Mouse (Mus musculus) lung, embryonic 16.5 days (tissue): ENCODE measurements around the gene Ptcd1. TPM values are rescaled to one million over a fixed set of nuclear protein-coding genes. Genes with fewer than 3 reads are reported as not detected.
"Not testable (repeated sequence)": the region's sequence is repeated elsewhere in the genome, so short reads cannot be mapped to it uniquely, and the experiment has no call there.

ENCODE experiments used
- ATAC-seq: fragments of 200-750 bp; cut with Nextera tagmentation; 2 replicates; pipeline ENCODE4 v1.8.0; 2017; ENCODE audit warnings: low read depth, mild to moderate bottlenecking, moderate library complexity
- H3K27ac ChIP-seq: fragments of 300-500 bp; sonication (generic); 2 replicates; pipeline ENCODE4 v1.5.1; 2014; ENCODE audit warnings: mild to moderate bottlenecking, control low read depth, low read length
- H3K27me3 ChIP-seq: fragments of 300-500 bp; sonication (generic); 2 replicates; pipeline ENCODE4 v1.6.1; 2014; ENCODE audit warnings: low read depth, low read length, mixed read lengths; ENCODE audit not compliant: control insufficient read depth, insufficient read depth
- H3K36me3 ChIP-seq: fragments of 300-500 bp; sonication (generic); 2 replicates; pipeline ENCODE4 v1.6.1; 2014; ENCODE audit warnings: low read length; ENCODE audit not compliant: control insufficient read depth, insufficient read depth
- H3K4me1 ChIP-seq: fragments of 300-500 bp; sonication (generic); replicated peaks from 2 replicates; pipeline ENCODE4 v1.6.1; 2014; ENCODE audit warnings: low read length, mixed read lengths; ENCODE audit not compliant: control insufficient read depth, insufficient read depth
- H3K4me2 ChIP-seq: fragments of 300-500 bp; sonication (generic); 2 replicates; pipeline ENCODE4 v1.6.1; 2014; ENCODE audit warnings: low read depth, low read length, control low read depth
- H3K4me3 ChIP-seq: fragments of 300-500 bp; sonication (generic); 2 replicates; pipeline ENCODE4 v1.5.1; 2014; ENCODE audit warnings: mild to moderate bottlenecking, low read length, control low read depth
- H3K9ac ChIP-seq: fragments of 300-500 bp; sonication (generic); 2 replicates; pipeline ENCODE4 v1.6.1; 2014; ENCODE audit warnings: low read length, control low read depth
- H3K9me3 ChIP-seq: fragments of 300-500 bp; sonication (generic); 2 replicates; pipeline ENCODE4 v1.6.1; 2016; ENCODE audit warnings: low read length; ENCODE audit not compliant: control insufficient read depth
- WGBS: fragments of 180-500 bp; shearing (Covaris S2); extraction: QIAGEN DNeasy Blood & Tissue Kit; methylation state at CpG from one replicate; pipeline ENCODE4 v1.1.7; 2014; 5-methylcytosine and 5-hydroxymethylcytosine counted together
- polyA plus RNA-seq: library from polyadenylated mRNA; unstranded; fragments of >200 nt; fragmentation: Nextera tagmentation; extraction: Ambion mirVana; gene quantifications from 2 replicates; pipeline ENCODE4 v1.2.1, GENCODE M21; 2015

The Ptcd1 gene
- polyA plus RNA-seq, 1 experiment from 2014 or later: 15.7 TPM

GRCm38 (mm10) chr5:145113416-145113815 is 53.5 kb downstream of the Ptcd1 start:
- peak overlapping the region; percentile 65 for H3K4me2 ChIP-seq
- H3K4me1 ChIP-seq: peaks cover 21% of the 10 kb centered on the region
- H3K9me3 ChIP-seq: no peaks in the 10 kb centered on the region
- no peaks in the 10 kb centered on the region for H3K27me3 ChIP-seq
- ATAC-seq: no peak
- 13% methylated on average over 2 of the region's 2 CpGs for WGBS
- H3K36me3 ChIP-seq: peaks cover 22% of the 10 kb centered on the region
- H3K27ac ChIP-seq: no peak overlapping the region
- H3K4me3 ChIP-seq: peak overlapping the region; percentile 70
- peak overlapping the region; percentile 79 for H3K9ac ChIP-seq

DNA sequence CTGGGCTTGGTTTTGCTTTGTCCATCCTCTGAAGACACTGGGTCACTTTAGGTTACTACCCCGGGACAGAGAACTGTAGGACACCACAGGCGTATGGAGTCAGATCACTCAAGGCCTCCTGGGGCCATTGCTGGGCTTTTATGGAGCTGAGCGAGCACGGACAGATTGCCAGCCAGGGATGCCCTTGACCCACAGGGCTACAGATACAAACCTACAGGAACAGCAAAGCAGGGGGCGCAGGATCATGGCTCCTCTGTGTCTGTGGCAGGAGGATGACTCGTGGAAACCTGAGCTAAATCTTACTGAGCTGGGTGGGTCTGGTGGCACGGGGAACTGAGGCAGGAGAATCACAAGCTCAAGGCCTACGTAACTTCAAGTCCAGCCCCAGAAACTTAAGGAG is 54.3 kb downstream of the Ptcd1 start:
- ATAC-seq: no peak
- Histone ChIP-seq H3K27ac (no peak overlapping the region), H3K9ac (no peak overlapping the region), H3K4me3 (no peak overlapping the region), H3K4me1 (peaks cover 19% of the 10 kb centered on the region), H3K36me3 (peaks cover 25% of the 10 kb centered on the region), H3K4me2 (no peak overlapping the region), H3K9me3 (no peaks in the 10 kb centered on the region), H3K27me3 (no peaks in the 10 kb centered on the region)
- 83% methylated on average over 8 of the region's 8 CpGs for WGBS

DNA sequence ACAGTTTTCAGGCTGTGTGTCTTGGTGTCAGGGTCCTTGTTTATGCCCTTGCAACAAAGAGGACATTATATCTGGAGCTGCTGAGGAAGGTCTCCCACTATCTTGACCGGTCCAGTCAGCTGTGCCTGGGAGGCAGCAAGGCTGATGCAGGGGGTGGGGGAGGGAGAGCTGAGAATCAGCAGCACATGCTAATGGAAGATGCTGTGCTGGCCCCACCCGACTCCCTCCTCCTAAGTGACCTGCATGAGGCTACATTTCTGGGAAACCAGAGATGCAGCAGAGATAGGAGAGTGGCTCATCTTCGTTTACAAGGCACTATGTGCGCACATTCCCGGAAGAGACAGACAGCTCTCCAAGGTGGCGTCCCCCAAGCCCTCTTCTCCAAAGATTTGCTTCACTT is 56.5 kb downstream of the Ptcd1 start:
- Histone ChIP-seq H3K9ac (no peak overlapping the region), H3K9me3 (no peaks in the 10 kb centered on the region), H3K4me3 (no peak overlapping the region), H3K36me3 (peaks cover 36% of the 10 kb centered on the region), H3K27me3 (no peaks in the 10 kb centered on the region), H3K4me1 (peaks cover under 1% of the 10 kb centered on the region), H3K4me2 (no peak overlapping the region), H3K27ac (no peak overlapping the region)
- 78% methylated on average over 6 of the region's 6 CpGs for WGBS
- no peak for ATAC-seq

GRCm38 (mm10) chr5:145105694-145106275 is 61.1 kb downstream of the Ptcd1 start:
- 88% methylated on average over 9 of the region's 9 CpGs for WGBS

GRCm38 (mm10) chr5:145104328-145104727 is 62.6 kb downstream of the Ptcd1 start:
- H3K4me2 ChIP-seq: no peak overlapping the region
- H3K36me3 ChIP-seq: peaks cover 54% of the 10 kb centered on the region
- no peak overlapping the region for H3K4me3 ChIP-seq
- WGBS: 72% methylated on average over 9 of the region's 9 CpGs
- H3K9me3 ChIP-seq: no peaks in the 10 kb centered on the region
- ATAC-seq: no peak
- no peak overlapping the region for H3K27ac ChIP-seq
- H3K9ac ChIP-seq: no peak overlapping the region
- no peaks in the 10 kb centered on the region for H3K27me3 ChIP-seq
- H3K4me1 ChIP-seq: no peaks in the 10 kb centered on the region

More at GRCm38 (mm10) chr5:145105694-145106275, 61.1 kb downstream of the Ptcd1 start:
- no peak for ATAC-seq
- H3K27ac ChIP-seq: no peak overlapping the region
- H3K9ac ChIP-seq: no peak overlapping the region
- peaks cover 63% of the 10 kb centered on the region for H3K36me3 ChIP-seq
- no peaks in the 10 kb centered on the region for H3K4me1 ChIP-seq
- H3K4me3 ChIP-seq: no peak overlapping the region
- no peak overlapping the region for H3K4me2 ChIP-seq
- H3K9me3 ChIP-seq: no peaks in the 10 kb centered on the region
- no peaks in the 10 kb centered on the region for H3K27me3 ChIP-seq

GRCm38 (mm10) chr5:145102706-145103105 is 64.2 kb downstream of the Ptcd1 start:
- H3K27ac ChIP-seq: no peak overlapping the region
- no peak overlapping the region for H3K9ac ChIP-seq
- H3K9me3 ChIP-seq: no peaks in the 10 kb centered on the region
- H3K4me2 ChIP-seq: no peak overlapping the region
- no peaks in the 10 kb centered on the region for H3K27me3 ChIP-seq
- H3K36me3 ChIP-seq: peaks cover 50% of the 10 kb centered on the region
- no peak for ATAC-seq
- H3K4me3 ChIP-seq: no peak overlapping the region
- 81% methylated on average over 4 of the region's 4 CpGs for WGBS
- H3K4me1 ChIP-seq: no peaks in the 10 kb centered on the region

GRCm38 (mm10) chr5:145101451-145101850 is 65.5 kb downstream of the Ptcd1 start:
- not testable (repeated sequence) for H3K27ac ChIP-seq, H3K9me3 ChIP-seq, H3K4me3 ChIP-seq, ATAC-seq, H3K4me1 ChIP-seq, H3K9ac ChIP-seq, H3K27me3 ChIP-seq, H3K4me2 ChIP-seq
- WGBS: 98% methylated on average over 11 of the region's 11 CpGs
- peaks cover 49% of the 10 kb centered on the region for H3K36me3 ChIP-seq

GRCm38 (mm10) chr5:145100960-145101359 is 65.9 kb downstream of the Ptcd1 start:
- Histone ChIP-seq H3K27ac (no peak overlapping the region), H3K4me3 (no peak overlapping the region), H3K36me3 (peaks cover 52% of the 10 kb centered on the region), H3K4me2 (no peak overlapping the region), H3K9me3 (no peaks in the 10 kb centered on the region), H3K9ac (no peak overlapping the region), H3K27me3 (no peaks in the 10 kb centered on the region), H3K4me1 (no peaks in the 10 kb centered on the region)
- 93% methylated on average over 9 of the region's 9 CpGs for WGBS
- ATAC-seq: no peak

- peaks cover 47% of the 10 kb centered on the region for H3K36me3 ChIP-seq
- 89% methylated on average over 10 of the region's 10 CpGs for WGBS
- no peak for ATAC-seq
Observed at GRCm38 (mm10) chr5:145098340-145098821, 68.5 kb downstream of the Ptcd1 start.

More at GRCm38 (mm10) chr5:145098340-145098821, 68.5 kb downstream of the Ptcd1 start:
- H3K27me3 ChIP-seq: no peaks in the 10 kb centered on the region
- H3K27ac ChIP-seq: no peak overlapping the region
- no peaks in the 10 kb centered on the region for H3K4me1 ChIP-seq
- no peak overlapping the region for H3K9ac ChIP-seq
- no peak overlapping the region for H3K4me3 ChIP-seq
- H3K9me3 ChIP-seq: no peaks in the 10 kb centered on the region
- no peak overlapping the region for H3K4me2 ChIP-seq
